Mouse (Mus musculus) forebrain, embryonic 16.5 days (tissue): ENCODE measurements around the gene Echdc3. TPM values are rescaled to one million over a fixed set of nuclear protein-coding genes. Genes with fewer than 3 reads are reported as not detected.

Experiments used
- ATAC-seq: fragments of 200-750 bp; cut with Nextera tagmentation; 2 replicates; pipeline ENCODE4 v1.8.0; 2017; ENCODE audit warnings: mild to moderate bottlenecking, moderate library complexity
- H3K27ac ChIP-seq: fragments of 300-500 bp; sonication (generic); 2 replicates; pipeline ENCODE4 v1.5.1; 2014; ENCODE audit warnings: low read length, control low read depth
- H3K27me3 ChIP-seq: fragments of 300-500 bp; sonication (generic); replicated peaks from 2 replicates; pipeline ENCODE4 v1.6.1; 2014; ENCODE audit warnings: low read length; ENCODE audit not compliant: control insufficient read depth, insufficient read depth
- H3K36me3 ChIP-seq: fragments of 300-500 bp; sonication (generic); 2 replicates; pipeline ENCODE4 v1.6.1; 2014; ENCODE audit not compliant: control insufficient read depth, insufficient read depth
- H3K4me1 ChIP-seq: fragments of 300-500 bp; sonication (generic); replicated peaks from 2 replicates; pipeline ENCODE4 v1.6.1; 2014; ENCODE audit warnings: low read length; ENCODE audit not compliant: control insufficient read depth, insufficient read depth
- H3K4me2 ChIP-seq: fragments of 300-500 bp; sonication (generic); 2 replicates; pipeline ENCODE4 v1.6.1; 2014; ENCODE audit warnings: mild to moderate bottlenecking, low read length, control low read depth
- H3K4me3 ChIP-seq: fragments of 300-500 bp; sonication (generic); replicated peaks from 2 replicates; pipeline ENCODE4 v1.5.1; 2014; ENCODE audit warnings: mild to moderate bottlenecking, low read length, control low read depth
- H3K9ac ChIP-seq: fragments of 300-500 bp; sonication (generic); replicated peaks from 2 replicates; pipeline ENCODE4 v1.6.1; 2014; ENCODE audit warnings: low read depth, low read length, control low read depth
- H3K9me3 ChIP-seq: fragments of 300-500 bp; sonication (generic); 2 replicates; pipeline ENCODE4 v1.6.1; 2016; ENCODE audit warnings: low read length; ENCODE audit not compliant: control insufficient read depth
- WGBS: fragments of 180-500 bp; shearing (Covaris S2); extraction: QIAGEN DNeasy Blood & Tissue Kit; methylation state at CpG from one replicate; pipeline ENCODE4 v1.1.7; 2014; 5-methylcytosine and 5-hydroxymethylcytosine counted together
- polyA plus RNA-seq: library from polyadenylated mRNA; unstranded; fragments of >200 nt; fragmentation: Nextera tagmentation; extraction: Ambion mirVana; gene quantifications from 2 replicates; pipeline ENCODE4 v1.2.1, GENCODE M21; 2015

The Echdc3 gene
- polyA plus RNA-seq, result 0.51 and 0.82 TPM in 2 replicates

DNA sequence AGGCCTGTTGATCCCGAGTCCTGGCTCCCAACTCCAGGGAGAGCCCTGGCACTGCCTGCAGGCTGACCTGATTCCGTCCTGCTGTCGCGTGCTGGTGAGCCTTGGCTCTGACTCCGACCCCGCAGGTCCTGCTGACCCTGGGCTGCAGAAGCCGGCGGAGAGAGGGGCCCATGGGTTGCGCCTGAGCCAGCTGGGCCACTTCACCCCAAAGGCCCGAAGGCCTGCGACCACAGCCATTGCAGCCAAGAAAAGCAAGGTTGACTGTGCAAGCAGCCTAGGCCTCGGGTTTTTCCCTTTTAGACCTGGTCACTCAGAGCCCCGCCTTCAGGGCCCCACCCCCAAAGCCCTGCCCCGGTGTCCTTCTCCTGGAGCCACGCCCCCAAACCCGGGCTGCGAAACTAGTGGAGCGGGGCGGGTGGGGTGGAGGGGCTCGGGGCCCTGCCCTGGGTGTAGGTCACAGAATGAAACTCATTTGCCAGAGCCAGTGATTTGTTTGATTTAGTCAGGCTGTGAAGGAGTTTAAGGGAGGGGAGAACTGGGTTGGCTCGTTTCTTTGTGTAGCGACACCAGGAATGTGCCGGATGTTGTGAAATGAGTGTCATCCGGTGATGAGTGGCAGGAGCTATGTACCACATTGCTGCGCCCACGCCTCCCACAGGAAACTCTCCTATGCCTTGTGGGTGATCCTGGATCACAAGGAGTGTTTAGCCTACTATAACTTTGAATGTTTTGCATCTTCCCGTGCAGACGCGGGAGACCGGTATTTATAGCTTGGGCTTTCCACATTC is at the start of gene Echdc3:
Echdc3 (minus strand) TSS at position 310 of the 788 bp plus-strand sequence.
- no peaks in the 10 kb centered on the region for H3K9me3 ChIP-seq
- H3K27ac ChIP-seq, result peak within 1 kb of the TSS; percentile 57
- H3K27me3 ChIP-seq, result no peaks in the 10 kb centered on the region
- H3K9ac ChIP-seq, result peak within 1 kb of the TSS; percentile 54
- H3K4me3 ChIP-seq, result peak within 1 kb of the TSS; percentile 46
- no peaks in the 10 kb centered on the region for H3K36me3 ChIP-seq
- peak within 1 kb of the TSS; percentile 71 for H3K4me2 ChIP-seq
- WGBS, result 1% methylated on average over 30 of the region's 30 CpGs
- ATAC-seq, result peak; percentile 73
- H3K4me1 ChIP-seq, result peaks cover 19% of the 10 kb centered on the region

DNA sequence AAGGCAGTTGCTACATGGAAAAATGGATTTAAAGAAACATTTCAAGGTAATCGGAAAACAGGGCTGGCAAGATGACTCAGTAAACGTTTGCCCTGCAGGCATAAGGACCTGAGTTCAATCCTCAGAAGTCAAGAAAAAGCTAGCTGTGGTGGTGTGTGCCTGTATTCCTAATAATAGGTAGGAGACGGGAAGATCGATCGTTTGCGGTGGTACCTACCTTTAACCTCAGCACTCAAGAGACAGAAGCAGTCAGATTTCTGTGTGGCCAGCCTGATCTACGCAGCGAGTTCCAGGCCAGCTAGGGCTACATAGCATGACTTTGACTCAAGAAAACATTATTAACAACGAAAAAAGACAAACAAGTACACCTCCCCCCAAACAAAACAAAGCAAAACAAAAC is 48.9 kb upstream of the Echdc3 start:
- H3K4me1 ChIP-seq, result peaks cover 10% of the 10 kb centered on the region
- peak; percentile 3; the same call in 1 of the 2 replicates for ATAC-seq

DNA sequence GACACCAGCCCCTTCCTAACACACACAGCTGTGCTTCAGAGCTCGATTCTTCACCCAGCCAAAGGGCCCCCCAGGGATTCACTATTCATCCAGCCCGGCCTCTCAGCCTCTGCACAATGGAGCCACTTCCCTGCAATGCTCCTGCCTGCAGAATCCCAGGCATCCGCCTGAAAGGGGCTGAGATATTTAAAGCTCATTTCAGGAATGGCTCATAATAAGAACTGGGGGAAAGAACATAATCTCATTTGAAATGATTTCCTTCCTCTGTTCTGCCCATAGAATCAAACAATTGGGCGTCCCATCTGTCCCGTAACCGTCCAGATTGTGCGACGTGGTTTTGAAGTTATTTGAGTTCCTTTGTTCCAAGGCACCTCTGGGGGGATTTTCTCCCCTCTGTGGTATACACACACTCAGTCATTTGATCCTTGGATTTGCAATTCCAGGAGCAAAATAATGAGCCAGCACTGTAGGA is 48.4 kb upstream of the Echdc3 start:
- WGBS, result under 1% methylated on average over 8 of the region's 8 CpGs
- H3K4me1 ChIP-seq, result peaks cover 15% of the 10 kb centered on the region
- H3K27ac ChIP-seq, result peak overlapping the region; percentile 46
- peaks cover 10% of the 10 kb centered on the region; the same call in 1 of the 2 replicates for H3K27me3 ChIP-seq
- peak; percentile 94 for ATAC-seq
- H3K36me3 ChIP-seq, result no peaks in the 10 kb centered on the region
- H3K4me2 ChIP-seq, result peak overlapping the region; percentile 22; the same call in 1 of the 2 replicates
- 0 out of 2 replicates have a peak overlapping the region, but pooled peaks have one; percentile 22 for H3K9ac ChIP-seq
- H3K4me3 ChIP-seq, result no peak overlapping the region
- peaks cover 5% of the 10 kb centered on the region for H3K9me3 ChIP-seq

More for the DNA sequence above, 48.9 kb upstream of the Echdc3 start:
- Histone ChIP-seq H3K4me3 (no peak overlapping the region), H3K27me3 (peaks cover 10% of the 10 kb centered on the region; the same call in 1 of the 2 replicates), H3K9me3 (peaks cover 5% of the 10 kb centered on the region), H3K4me2 (peak overlapping the region; percentile 22; the same call in 1 of the 2 replicates), H3K27ac (peak overlapping the region; percentile 46), H3K36me3 (no peaks in the 10 kb centered on the region), H3K9ac (0 out of 2 replicates have a peak overlapping the region, but pooled peaks have one; percentile 22)
- 27% methylated on average over 9 of the region's 9 CpGs for WGBS

DNA sequence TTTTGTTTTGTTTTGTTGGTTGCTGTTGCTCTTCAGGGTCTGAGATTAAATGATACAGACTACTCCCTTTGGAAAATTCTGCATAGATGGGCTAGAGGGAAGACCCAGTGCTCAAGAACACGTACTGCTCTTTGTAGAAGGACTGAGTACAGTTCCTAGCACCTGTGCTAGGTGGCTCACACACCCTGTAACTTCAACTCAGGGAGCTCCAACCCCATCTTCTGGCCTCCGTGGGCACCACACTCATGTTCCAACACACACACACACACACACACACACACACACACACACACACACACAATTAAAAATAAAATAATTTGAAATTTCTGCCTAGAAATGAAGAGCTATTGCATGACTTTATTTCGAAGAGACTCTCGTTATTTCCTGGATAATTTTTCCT is 47.8 kb upstream of the Echdc3 start:
- peaks cover 10% of the 10 kb centered on the region; the same call in 1 of the 2 replicates for H3K27me3 ChIP-seq
- H3K9ac ChIP-seq, result no peak overlapping the region
- peaks cover 18% of the 10 kb centered on the region for H3K4me1 ChIP-seq
- H3K9me3 ChIP-seq, result peaks cover 5% of the 10 kb centered on the region
- no peak overlapping the region for H3K4me2 ChIP-seq
- WGBS, result 44% methylated on average over 4 of the region's 4 CpGs
- H3K27ac ChIP-seq, result no peak overlapping the region; the same call in 1 of the 2 replicates
- H3K4me3 ChIP-seq, result no peak overlapping the region
- no peaks in the 10 kb centered on the region for H3K36me3 ChIP-seq
- ATAC-seq, result no peak

DNA sequence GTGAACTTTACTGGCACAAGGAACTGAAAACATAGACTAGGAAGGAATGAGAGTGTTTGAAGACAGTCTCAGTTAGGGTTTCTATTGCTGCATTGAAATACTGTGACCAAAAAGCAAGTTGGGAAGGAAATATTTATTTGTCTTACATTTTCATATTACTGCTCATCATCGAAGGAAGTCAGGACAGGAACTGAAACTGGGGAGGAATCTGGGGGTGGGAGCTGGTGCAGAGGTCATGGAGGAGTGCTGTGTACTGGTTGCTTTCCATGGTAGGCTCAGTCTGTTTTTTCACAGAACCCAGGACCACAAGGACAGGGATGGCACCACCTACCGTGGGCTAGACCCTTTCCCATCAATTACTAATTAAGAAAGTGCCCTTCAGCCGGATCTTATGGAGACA is 46.3 kb upstream of the Echdc3 start:
- no peak overlapping the region for H3K4me3 ChIP-seq
- H3K36me3 ChIP-seq, result no peaks in the 10 kb centered on the region
- WGBS, result 86% methylated on average over 3 of the region's 3 CpGs
- peaks cover 10% of the 10 kb centered on the region; the same call in 1 of the 2 replicates for H3K27me3 ChIP-seq
- H3K4me2 ChIP-seq, result no peak overlapping the region
- H3K4me1 ChIP-seq, result peaks cover 18% of the 10 kb centered on the region
- H3K9ac ChIP-seq, result no peak overlapping the region
- no peak for ATAC-seq
- H3K27ac ChIP-seq, result no peak overlapping the region
- H3K9me3 ChIP-seq, result peaks cover 5% of the 10 kb centered on the region

DNA sequence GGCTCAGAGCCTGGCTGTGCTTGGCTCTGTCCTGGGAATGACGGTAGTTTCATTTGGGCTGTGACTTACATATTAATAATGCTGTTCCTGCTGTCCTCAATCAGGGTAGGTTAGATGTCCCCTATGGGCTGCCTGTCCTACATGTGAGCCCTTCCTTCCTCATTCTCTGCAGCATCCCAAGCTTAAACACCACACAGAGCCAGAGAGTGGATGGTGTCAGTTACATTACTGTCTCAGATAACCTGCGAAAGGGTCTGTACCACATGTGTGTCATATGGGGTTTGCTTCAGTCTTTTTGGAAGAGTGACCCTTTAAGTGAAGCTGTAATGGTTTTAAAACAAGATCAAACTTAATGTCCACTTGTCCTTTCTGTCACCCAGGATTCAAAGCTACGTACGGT is 45.2 kb upstream of the Echdc3 start:
- Histone ChIP-seq H3K9ac (no peak overlapping the region), H3K4me3 (no peak overlapping the region), H3K27ac (no peak overlapping the region), H3K27me3 (peaks cover 10% of the 10 kb centered on the region; the same call in 1 of the 2 replicates), H3K9me3 (peaks cover 5% of the 10 kb centered on the region), H3K4me2 (no peak overlapping the region), H3K4me1 (peaks cover 18% of the 10 kb centered on the region), H3K36me3 (no peaks in the 10 kb centered on the region)
- WGBS, result 85% methylated on average over 4 of the region's 4 CpGs
- no peak for ATAC-seq

DNA sequence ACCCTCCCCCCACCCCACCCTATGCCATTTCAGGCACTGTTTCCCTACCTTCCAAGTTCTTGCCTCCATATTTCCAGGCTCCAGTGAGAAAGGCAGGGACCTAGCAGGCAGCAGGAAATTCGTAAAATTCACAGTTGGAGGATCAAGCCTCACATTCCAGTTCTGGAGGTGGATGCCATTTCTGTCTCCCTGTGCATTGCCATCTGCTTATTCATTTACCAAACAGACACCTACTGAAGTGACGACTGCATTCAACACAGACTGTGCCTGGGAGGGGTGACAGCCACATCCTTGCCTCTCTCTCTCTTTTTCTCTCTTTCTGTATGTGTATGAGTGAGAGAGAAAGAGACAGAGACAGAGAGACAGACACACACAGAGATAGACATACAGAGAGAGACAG is 44.3 kb upstream of the Echdc3 start:
- no peak overlapping the region for H3K27ac ChIP-seq
- peaks cover 18% of the 10 kb centered on the region for H3K4me1 ChIP-seq
- H3K9me3 ChIP-seq, result peaks cover 5% of the 10 kb centered on the region
- no peak overlapping the region for H3K4me3 ChIP-seq
- H3K4me2 ChIP-seq, result no peak overlapping the region
- H3K27me3 ChIP-seq, result peaks cover 10% of the 10 kb centered on the region; the same call in 1 of the 2 replicates
- WGBS, result 49% methylated on average over 2 of the region's 2 CpGs
- no peak overlapping the region for H3K9ac ChIP-seq
- H3K36me3 ChIP-seq, result no peaks in the 10 kb centered on the region
- ATAC-seq, result no peak

DNA sequence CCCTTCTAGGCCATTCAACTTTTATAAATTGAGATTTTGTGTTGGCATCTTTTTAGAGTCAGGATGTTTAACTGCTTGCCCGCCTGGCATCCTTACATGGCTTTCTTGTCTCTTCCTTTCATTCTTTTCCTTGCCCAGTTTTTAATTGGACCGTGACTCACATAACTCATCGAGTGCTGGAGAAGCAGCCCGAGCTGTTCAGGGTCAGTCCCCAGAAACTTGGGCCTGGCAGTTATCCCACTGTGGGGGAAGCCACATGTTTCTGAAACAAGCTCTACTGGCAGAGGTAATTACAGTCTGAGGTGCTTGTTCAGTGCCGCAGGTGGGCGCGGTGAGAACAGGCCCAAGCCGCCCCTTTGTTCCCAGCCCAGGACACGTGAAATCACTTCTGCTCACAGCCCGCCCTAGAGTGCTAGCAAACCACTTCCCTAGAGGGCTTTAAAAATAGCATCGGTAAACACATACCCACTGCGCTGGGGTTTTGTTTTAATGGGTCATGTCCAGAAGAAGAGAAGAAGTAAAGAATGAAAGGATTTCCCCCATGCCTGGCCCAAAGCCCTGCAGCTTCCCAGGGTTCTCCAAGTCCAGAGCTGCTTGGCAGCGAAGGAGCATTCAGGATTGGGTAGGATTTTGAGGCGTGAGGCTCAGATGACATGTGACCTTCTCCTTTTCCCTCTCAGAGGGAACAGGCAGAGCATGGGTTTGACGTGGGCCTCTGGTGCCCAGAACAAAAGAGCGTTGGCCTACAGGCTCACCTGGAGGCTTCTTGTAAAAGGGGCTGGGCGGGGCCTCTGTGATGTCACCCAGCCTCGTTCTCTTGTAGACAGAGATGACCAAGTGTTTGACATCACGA is 43.4 kb upstream of the Echdc3 start:
- Histone ChIP-seq H3K4me2 (no peak overlapping the region), H3K4me1 (peaks cover 11% of the 10 kb centered on the region), H3K36me3 (no peaks in the 10 kb centered on the region), H3K27me3 (peaks cover 10% of the 10 kb centered on the region; the same call in 1 of the 2 replicates), H3K9me3 (peaks cover 5% of the 10 kb centered on the region), H3K27ac (peak overlapping the region; percentile 58), H3K9ac (no peak overlapping the region), H3K4me3 (no peak overlapping the region)
- ATAC-seq, result peak; percentile 65
- 37% methylated on average over 19 of the region's 19 CpGs for WGBS
